Mouse (Mus musculus): ENCODE measurements around the gene Hoxb5.

Gene Hoxb5

GRCm38 (mm10) chr11:96319910-96320309, 16.8 kb downstream of the Hoxb5 start:
- DNase-seq, result no peak

GRCm38 (mm10) chr11:96320688-96321087, 17.6 kb downstream of the Hoxb5 start:
- DNase-seq, result no peak

GRCm38 (mm10) chr11:96321846-96322245, 18.7 kb downstream of the Hoxb5 start:
- DNase-seq, result no peak

- DNase-seq, result no peak
These were observed 19.6 kb downstream of the Hoxb5 start for GRCm38 (mm10) chr11:96322738-96323137.

- no peak for DNase-seq
These were observed 20.0 kb downstream of the Hoxb5 start, which contains the start of gene Hoxb3 for GRCm38 (mm10) chr11:96323154-96323553. Hoxb3 (plus strand) TSS chr11:96323326.

- peak; percentile 76 for DNase-seq
These were observed 21.0 kb downstream of the Hoxb5 start for GRCm38 (mm10) chr11:96324125-96324524.

- no peak for DNase-seq
These were observed 21.8 kb downstream of the Hoxb5 start for GRCm38 (mm10) chr11:96324965-96325364.

GRCm38 (mm10) chr11:96325747-96326212, 22.6 kb downstream of the Hoxb5 start:
- DNase-seq, result peak; percentile 78

- no peak for DNase-seq
These were observed 23.6 kb downstream of the Hoxb5 start for GRCm38 (mm10) chr11:96326705-96327104.

GRCm38 (mm10) chr11:96327122-96327521, 24.0 kb downstream of the Hoxb5 start:
- DNase-seq, result no peak

- no peak for DNase-seq
These were observed 24.6 kb downstream of the Hoxb5 start for GRCm38 (mm10) chr11:96327750-96328149.

- DNase-seq, result no peak
These were observed 25.5 kb downstream of the Hoxb5 start for GRCm38 (mm10) chr11:96328605-96329004.

GRCm38 (mm10) chr11:96332105-96332504, 29.0 kb downstream of the Hoxb5 start:
- DNase-seq, result no peak

GRCm38 (mm10) chr11:96332618-96333032, 29.5 kb downstream of the Hoxb5 start:
- DNase-seq, result peak; percentile 76

GRCm38 (mm10) chr11:96333241-96334001, 30.3 kb downstream of the Hoxb5 start:
- DNase-seq, result no peak

- no peak for DNase-seq
These were observed 30.8 kb downstream of the Hoxb5 start for GRCm38 (mm10) chr11:96334002-96334364.

- no peak for DNase-seq
These were observed 31.9 kb downstream of the Hoxb5 start for GRCm38 (mm10) chr11:96334998-96335397.

GRCm38 (mm10) chr11:96336597-96336996, 33.5 kb downstream of the Hoxb5 start:
- DNase-seq, result no peak

GRCm38 (mm10) chr11:96337026-96337425, 33.9 kb downstream of the Hoxb5 start:
- no peak for DNase-seq

GRCm38 (mm10) chr11:96338957-96339855, 36.1 kb downstream of the Hoxb5 start:
- no peak for DNase-seq

- DNase-seq, result peak; percentile 86
These were observed 37.7 kb downstream of the Hoxb5 start for GRCm38 (mm10) chr11:96340698-96341365.

- peak; percentile 70 for DNase-seq
These were observed 38.8 kb downstream of the Hoxb5 start for GRCm38 (mm10) chr11:96341701-96342575.
